Mouse (Mus musculus) c-Kit-positive CD71-positive TER-119-negative erythroid progenitor cells, embryonic 14.5 days (primary cell): ENCODE data around the gene Gm42420.

ENCODE experiments used
- DNase-seq: peaks from one replicate; pipeline ENCODE4 v3.0.0-alpha.2; 2013; ENCODE audit warnings: low read depth

The Gm42420 gene

GRCm38 (mm10) chr6:39573791-39574554 lies 11.6 kb upstream of the Gm42420 start, which contains the start of gene Adck2:
Adck2 (plus strand) TSS chr6:39573873.
- peak; percentile 79 for DNase-seq

- no peak for DNase-seq
These were observed 11.0 kb upstream of the Gm42420 start for GRCm38 (mm10) chr6:39574555-39574869.

GRCm38 (mm10) chr6:39574951-39575350 lies 10.6 kb upstream of the Gm42420 start:
- DNase-seq: no peak

GRCm38 (mm10) chr6:39579552-39579951 lies 6.0 kb upstream of the Gm42420 start:
- no peak for DNase-seq

- DNase-seq: no peak
These were observed 5.0 kb upstream of the Gm42420 start for GRCm38 (mm10) chr6:39580558-39580957.

- peak; percentile 78 for DNase-seq
These were observed 4.3 kb upstream of the Gm42420 start for GRCm38 (mm10) chr6:39581087-39581784.

GRCm38 (mm10) chr6:39591481-39591880 lies 5.9 kb downstream of the Gm42420 start:
- DNase-seq: no peak

- peak; percentile 93 for DNase-seq
These were observed 7.1 kb downstream of the Gm42420 start, which contains the start of gene Ndufb2 for GRCm38 (mm10) chr6:39592401-39593214. Ndufb2 (plus strand) TSS chr6:39592574.

GRCm38 (mm10) chr6:39600851-39601250 lies 15.3 kb downstream of the Gm42420 start:
- DNase-seq: no peak

- DNase-seq: no peak
These were observed 16.3 kb downstream of the Gm42420 start for GRCm38 (mm10) chr6:39601828-39602227.

- DNase-seq: no peak
These were observed 19.0 kb downstream of the Gm42420 start for GRCm38 (mm10) chr6:39604565-39604964.

GRCm38 (mm10) chr6:39606056-39606455 lies 20.5 kb downstream of the Gm42420 start:
- no peak for DNase-seq

- DNase-seq: no peak
These were observed 21.3 kb downstream of the Gm42420 start for GRCm38 (mm10) chr6:39606862-39607261.

GRCm38 (mm10) chr6:39607365-39607764 lies 21.8 kb downstream of the Gm42420 start:
- DNase-seq: no peak

- DNase-seq: no peak
These were observed 24.7 kb downstream of the Gm42420 start for GRCm38 (mm10) chr6:39610207-39610606.

GRCm38 (mm10) chr6:39611296-39611695 lies 25.7 kb downstream of the Gm42420 start:
- DNase-seq: no peak
